Mouse (Mus musculus): ENCODE data around the gene Adam22. TPM values are rescaled to one million over a fixed set of nuclear protein-coding genes. Genes with fewer than 3 reads are reported as not detected.
"Not testable (repeated sequence)": the region's sequence is repeated elsewhere in the genome, so short reads cannot be mapped to it uniquely, and the experiment has no call there.

Gene Adam22
- total RNA-seq, 2 experiments from 2014 or later: 0.38 TPM; not detected in 1

DNA sequence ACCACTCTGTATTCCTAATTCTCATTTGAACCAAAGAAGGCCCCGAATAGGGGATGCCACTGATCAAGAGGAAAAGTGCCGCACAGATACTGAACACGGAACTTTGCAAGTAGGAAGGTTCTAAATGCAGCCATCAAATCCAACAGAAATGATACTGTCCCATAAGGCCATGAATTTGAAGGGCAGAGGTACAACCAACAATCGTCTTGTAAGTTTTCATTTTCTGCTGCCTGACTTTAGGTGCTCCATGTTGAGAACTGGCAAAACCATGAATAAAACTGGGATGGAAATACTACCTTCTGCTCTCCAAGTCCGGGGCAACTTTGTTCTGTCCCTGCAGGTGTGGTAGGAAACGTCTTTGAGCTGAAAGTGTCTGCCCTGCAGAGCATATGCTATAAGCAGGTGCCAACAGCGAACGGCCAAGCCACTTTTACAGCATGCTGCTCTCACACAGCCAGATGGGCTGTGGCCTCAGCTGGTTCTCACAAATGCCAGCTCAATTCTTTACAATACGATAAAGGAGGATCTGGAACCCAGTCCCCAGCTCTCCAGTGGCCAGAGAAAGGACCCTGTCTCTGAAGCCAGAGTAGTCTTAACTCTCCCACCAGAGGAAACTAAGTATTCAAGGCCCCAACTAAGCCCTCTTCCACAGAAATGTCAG is 293.9 kb downstream of the Adam22 start:
- no peak for ATAC-seq (replicated peaks; ENCODE audit: low FRiP score, poor library complexity, severe bottlenecking)

DNA sequence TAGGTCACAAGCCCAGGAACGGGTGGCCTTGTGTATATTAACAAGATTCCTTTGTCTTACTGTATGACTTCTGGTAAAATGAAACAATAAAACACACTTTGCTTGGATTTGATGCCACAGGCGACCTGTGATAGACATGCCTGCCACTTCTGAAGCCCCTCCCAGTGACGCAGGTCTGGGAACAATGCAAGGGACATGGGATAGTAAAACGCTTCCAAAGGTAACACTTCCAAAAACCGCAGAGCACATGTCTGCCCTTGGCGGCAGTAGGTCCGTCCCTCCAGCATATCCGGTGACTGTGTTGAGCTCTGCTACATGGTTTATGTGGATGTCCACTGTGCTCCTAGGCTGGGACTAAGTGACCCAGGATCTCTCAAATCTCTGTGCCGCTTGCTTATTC is 294.6 kb downstream of the Adam22 start:
- no peak for ATAC-seq (replicated peaks; ENCODE audit: low FRiP score, poor library complexity, severe bottlenecking)

DNA sequence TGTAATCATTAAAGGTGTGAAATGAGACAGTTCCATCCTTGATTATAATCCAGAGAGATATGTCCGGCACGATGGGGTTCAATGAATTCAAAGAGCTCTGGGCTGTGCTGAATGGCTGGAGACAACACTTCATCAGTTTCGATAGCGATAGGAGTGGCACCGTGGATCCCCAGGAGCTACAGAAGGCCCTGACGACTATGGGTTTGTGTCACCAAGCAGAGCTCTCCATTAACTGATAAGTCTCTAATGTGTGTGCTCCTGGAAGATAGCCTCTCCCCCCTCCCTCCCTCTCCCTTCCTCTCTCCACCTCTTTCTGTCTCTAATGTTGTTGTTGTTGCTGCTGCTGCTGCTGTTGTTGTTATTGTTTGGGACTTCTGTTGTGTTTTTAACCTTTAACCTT is 304.8 kb downstream of the Adam22 start:
- peak; percentile 96 for ATAC-seq (replicated peaks; ENCODE audit: low FRiP score, poor library complexity, severe bottlenecking)

DNA sequence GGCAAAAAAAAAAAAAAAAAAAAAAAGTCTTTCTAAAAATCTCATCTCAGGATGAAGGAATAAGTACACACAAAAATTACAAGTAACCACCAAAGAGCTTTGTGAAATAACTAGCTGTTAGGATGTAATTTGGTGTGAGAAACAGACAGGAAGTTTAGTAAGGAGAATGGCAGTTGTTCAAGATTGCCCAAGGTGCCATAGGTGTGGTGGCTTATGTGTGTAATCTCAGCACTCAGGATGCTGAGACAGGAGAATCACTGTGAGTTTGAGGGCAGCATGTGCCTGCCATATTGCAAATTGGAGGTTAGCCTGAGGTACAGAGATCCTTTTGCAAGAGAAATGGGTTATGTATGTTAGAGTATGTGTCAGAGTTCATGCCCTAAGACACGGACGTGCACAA is 305.5 kb downstream of the Adam22 start:
- ATAC-seq (replicated peaks; ENCODE audit: low FRiP score, poor library complexity, severe bottlenecking): no peak

DNA sequence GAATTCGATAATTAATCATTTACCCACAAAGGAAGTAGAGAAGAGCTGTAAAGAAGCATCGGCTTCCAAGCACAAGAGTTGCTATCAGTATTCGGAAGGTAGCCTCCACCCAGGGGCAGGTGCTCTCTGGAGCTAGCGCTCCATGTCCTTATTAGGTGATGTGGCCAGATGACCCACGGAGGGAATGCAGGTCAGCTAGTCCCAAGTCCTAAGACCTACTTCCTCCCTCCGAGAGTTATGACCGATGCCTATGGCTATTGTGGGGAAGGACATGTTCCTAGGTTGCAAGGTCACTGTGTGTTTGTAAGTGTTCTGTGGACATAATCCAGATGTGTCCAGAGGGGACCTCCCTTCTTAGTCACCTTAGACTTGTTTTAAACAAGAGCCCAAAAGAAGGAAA is 309.9 kb downstream of the Adam22 start:
- ATAC-seq (replicated peaks; ENCODE audit: low FRiP score, poor library complexity, severe bottlenecking): no peak

DNA sequence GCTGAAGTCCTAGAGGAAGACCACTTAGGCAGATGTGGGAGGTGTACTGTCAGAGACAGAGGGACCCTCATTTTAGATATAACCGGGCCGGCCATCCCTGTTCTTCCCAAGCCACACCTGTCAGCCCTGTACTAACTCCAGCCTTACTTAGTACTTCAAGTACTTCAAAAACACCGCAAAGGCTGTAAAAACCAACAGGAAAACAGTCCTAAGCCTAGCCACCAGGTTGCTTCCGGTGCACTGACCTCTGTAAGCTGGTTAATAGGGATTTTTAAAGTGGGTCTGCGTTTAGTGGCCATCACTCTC is 311.0 kb downstream of the Adam22 start:
- ATAC-seq (replicated peaks; ENCODE audit: low FRiP score, poor library complexity, severe bottlenecking): peak; percentile 22

DNA sequence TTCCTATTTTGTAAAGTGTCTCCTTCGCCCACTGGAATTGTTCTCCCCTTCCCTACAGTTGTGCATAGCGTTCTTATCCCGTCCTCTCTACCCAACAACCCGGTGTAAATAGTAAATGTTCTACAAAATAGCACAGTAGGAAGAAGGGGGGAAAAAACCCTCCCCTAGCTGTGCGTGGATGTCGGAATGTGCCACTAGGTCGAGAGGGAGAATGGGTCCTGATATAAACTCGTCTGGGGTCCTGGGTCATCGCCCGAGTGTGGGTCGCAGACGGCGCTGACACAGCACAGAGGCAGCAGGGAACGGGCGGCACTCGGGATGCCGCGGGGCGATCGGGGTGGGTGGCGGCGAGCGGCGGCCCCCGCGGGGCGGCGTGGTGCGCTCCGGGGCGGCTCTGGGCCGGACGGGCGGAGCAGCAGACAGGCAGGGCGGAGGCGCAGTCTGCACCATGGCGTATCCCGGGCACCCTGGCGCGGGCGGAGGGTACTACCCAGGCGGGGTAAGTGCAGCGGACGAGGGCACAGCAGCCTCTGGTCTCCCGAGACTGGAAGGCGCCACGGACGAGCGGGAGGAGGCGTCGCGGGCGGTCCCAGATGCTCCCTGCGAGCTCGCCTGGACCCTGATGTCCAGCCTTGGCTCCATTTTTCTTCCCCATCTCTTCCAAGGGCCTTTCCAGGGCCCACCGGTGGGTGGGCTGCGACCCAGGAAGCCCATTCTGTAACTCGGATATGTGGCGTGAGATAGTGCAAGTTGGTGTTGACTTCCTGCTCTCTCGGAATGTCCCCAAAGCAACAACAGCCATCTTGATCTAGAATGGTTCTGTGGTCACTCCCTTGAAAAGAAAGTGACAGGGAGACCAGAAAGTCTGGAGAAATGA is 311.6 kb downstream of the Adam22 start:
- ATAC-seq (replicated peaks; ENCODE audit: low FRiP score, poor library complexity, severe bottlenecking): peak; percentile 92

DNA sequence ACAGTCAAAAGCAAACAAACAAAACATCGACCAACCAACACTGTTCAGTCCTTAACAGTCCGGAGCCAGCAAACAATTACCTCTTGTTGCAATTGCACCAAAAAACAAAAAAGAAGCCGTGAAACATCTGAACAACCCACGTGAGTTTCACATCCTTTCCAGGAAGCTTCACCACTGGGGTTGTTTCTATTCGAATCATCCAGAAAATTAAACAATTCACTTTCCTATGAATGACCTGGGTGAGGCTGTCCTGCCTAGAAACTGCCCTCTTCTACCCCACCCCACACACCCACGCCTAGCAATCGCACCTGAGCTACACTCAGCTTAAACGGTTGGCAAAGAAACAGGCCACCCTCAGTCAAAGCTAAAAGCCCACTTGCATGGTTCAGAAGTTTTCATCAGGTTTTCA is 312.2 kb downstream of the Adam22 start:
- peak; percentile 47 for ATAC-seq (replicated peaks; ENCODE audit: low FRiP score, poor library complexity, severe bottlenecking)

DNA sequence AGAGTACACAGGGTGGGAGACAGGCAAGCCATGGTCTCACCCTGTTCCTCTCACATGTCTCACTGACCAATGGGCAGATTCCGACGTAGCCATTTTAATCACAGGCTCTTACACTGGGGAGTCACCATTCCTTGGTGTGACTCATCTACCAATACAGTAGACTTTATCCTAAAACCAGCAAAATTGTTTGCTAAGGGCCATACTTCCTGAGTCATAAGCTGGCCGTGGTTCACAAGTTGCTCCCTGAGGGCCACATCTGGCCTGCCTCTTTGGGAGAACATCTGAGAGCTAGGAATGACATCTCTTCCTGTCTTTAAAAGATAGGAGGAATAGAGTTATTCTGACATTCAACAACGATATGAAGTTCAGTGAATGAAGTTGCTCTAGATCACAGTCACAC is 314.1 kb downstream of the Adam22 start:
- ATAC-seq (replicated peaks; ENCODE audit: low FRiP score, poor library complexity, severe bottlenecking): no peak

DNA sequence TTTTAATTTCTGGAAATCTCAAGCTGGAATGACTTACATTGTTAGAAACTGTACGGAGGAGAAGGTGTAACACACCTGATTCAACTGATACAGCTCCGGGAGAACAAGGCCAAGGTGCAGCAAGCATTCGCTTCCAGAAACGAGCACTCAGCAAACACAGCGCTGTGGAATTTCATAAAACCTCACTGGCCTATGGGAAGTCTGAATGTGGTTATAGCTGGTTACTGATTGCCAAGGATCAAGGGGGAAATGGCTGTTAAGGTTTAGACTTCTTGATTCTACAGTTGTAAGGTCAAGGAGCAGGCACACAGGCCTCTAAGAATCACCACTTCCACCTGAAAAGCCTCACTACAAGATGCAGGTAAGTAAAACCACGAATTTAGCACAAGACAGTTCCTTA is 322.1 kb downstream of the Adam22 start, which contains the start of gene Sri:
TSS of gene Sri (plus strand) at position 224 of the 400 bp plus-strand sequence.
- ATAC-seq (replicated peaks; ENCODE audit: low FRiP score, poor library complexity, severe bottlenecking): no peak

DNA sequence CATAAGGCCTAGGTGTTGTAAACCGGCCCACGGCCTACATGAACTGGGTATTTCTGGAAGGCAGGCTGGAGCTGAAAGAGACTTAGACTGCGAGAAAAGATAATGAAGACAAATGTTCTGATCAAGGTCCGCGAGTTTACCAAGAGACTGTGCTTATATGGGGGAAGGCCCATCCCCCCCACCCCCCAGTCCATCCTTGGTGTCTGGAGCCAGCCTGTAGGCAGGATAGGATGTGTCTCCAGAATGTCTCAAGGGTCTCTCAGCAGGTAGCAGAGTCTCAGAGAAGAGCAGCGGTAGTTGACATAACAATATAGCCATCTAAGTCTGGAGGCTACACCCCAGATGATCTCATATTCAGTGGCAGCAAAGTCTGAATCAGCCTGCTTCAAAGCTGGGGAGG is 333.4 kb downstream of the Adam22 start:
- ATAC-seq (replicated peaks; ENCODE audit: low FRiP score, poor library complexity, severe bottlenecking): not testable (repeated sequence)

Other genes with a start within 250 kb of the Adam22 start
- gene Dbf4, start 54.6 kb upstream of the Adam22 start, total RNA-seq (2015; ENCODE audit: low replicate concordance): 209 and 239 TPM in 2 replicates
- 228 and 308 TPM in 2 replicates for gene Dbf4, start 54.6 kb upstream of the Adam22 start, total RNA-seq (2017; ENCODE audit: low replicate concordance)
- 25.9 and 36.9 TPM in 2 replicates for gene Slc25a40, start 54.7 kb upstream of the Adam22 start, total RNA-seq (2015; ENCODE audit: low replicate concordance)
- gene Slc25a40, start 54.7 kb upstream of the Adam22 start, total RNA-seq (2017; ENCODE audit: low replicate concordance): 27.5 and 36.5 TPM in 2 replicates